Mouse (Mus musculus) erythroblast, embryonic 14.5 days (primary cell): Measurements from ENCODE around the gene Man2c1. TPM values are rescaled to one million over a fixed set of nuclear protein-coding genes. Genes with fewer than 3 reads are reported as not detected.
A peak's percentile ranks its signal among the peaks of the same experiment; 100 is the strongest.

Experiments
- H3K27me3 ChIP-seq: 2 replicates; pipeline ENCODE4 v1.6.1; 2012; ENCODE audit warnings: inconsistent platforms; ENCODE audit not compliant: control insufficient read depth
- H3K36me3 ChIP-seq: 2 replicates; pipeline ENCODE4 v1.6.1; 2012; ENCODE audit warnings: mild to moderate bottlenecking, inconsistent platforms; ENCODE audit not compliant: control insufficient read depth
- H3K4me1 ChIP-seq: 2 replicates; pipeline ENCODE4 v1.6.1; 2012; ENCODE audit warnings: inconsistent platforms; ENCODE audit not compliant: control insufficient read depth
- H3K4me3 ChIP-seq: replicated peaks from 2 replicates; pipeline ENCODE3; 2012; ENCODE audit warnings: moderate library complexity, mild to moderate bottlenecking, inconsistent platforms
- H3K9me3 ChIP-seq: 2 replicates; pipeline ENCODE4 v1.6.1; 2012; ENCODE audit warnings: low read length, inconsistent platforms, mixed read lengths; ENCODE audit not compliant: control insufficient read depth
- GATA1 ChIP-seq: IDR thresholded peaks from 2 replicates; pipeline ENCODE4 v1.6.1; 2012; ENCODE audit warnings: low read length, inconsistent platforms, mixed read lengths
- TAL1 ChIP-seq: IDR thresholded peaks from 3 replicates; pipeline ENCODE4 v1.6.1; 2012; ENCODE audit warnings: low read length, inconsistent platforms, mixed read lengths
- polyA plus RNA-seq: library from polyadenylated mRNA; stranded (reverse); fragments of >175 nt; gene quantifications from 2 replicates; pipeline ENCODE4 v1.2.3, GENCODE M21; 2012

Man2c1 gene
- polyA plus RNA-seq, 1 experiment = 5.2 TPM

GRCm38 (mm10) chr9:57152331-57152730 is 21.8 kb downstream of the Man2c1 start:
- H3K36me3 ChIP-seq = peaks cover 23% of the 10 kb centered on the region
- H3K9me3 ChIP-seq = no peaks in the 10 kb centered on the region

DNA sequence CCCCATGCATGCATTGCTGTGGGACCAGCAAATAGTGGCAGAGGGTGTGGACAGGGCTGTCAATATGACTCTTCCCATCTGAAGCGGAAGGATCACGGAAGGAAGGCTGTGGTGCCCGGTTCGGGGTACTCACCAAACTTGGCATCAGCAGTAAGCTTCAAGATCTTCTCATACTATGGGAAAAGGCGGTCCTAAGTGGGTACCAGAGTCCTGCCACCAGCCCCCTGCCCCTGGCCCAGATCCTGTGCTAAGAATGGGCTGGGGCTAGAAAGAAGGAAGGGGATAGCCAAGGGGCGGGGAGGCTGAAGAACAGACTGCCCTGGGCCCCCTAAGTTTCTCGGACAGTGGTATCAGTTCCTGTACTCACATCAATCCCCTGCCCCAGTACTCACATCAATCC is 25.9 kb downstream of the Man2c1 start:
- TF ChIP-seq TAL1 (no peak), GATA1 (no peak)

More at GRCm38 (mm10) chr9:57152331-57152730, 21.8 kb downstream of the Man2c1 start:
- no peak overlapping the region for H3K4me3 ChIP-seq
- H3K4me1 ChIP-seq = peaks cover 25% of the 10 kb centered on the region
- no peaks in the 10 kb centered on the region for H3K27me3 ChIP-seq
- TF ChIP-seq GATA1 (no peak), TAL1 (no peak)

DNA sequence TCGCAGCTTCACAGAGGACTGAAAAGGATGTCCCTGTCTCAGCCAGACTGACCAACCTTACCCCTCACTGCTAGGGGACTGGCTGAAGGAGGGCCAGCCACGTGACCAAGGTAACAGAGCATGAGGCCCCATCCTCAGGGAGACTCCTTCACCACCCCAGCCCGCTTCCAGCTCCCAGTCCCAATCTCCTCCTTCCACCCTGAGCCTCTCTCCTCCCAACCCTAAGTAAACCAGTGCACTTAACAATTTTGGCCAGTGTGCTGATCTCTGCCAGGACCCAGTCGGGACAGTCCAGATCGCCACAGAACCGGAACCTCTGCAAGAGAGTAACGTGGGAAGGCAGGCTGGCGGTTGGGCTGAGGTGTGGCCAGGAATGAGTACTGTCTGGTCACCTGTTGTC is 26.3 kb downstream of the Man2c1 start:
- no peak for TF ChIP-seq GATA1
- no peak for TF ChIP-seq TAL1
- H3K4me3 ChIP-seq = peak overlapping the region; percentile 92
- H3K27me3 ChIP-seq = no peaks in the 10 kb centered on the region
- H3K9me3 ChIP-seq = no peaks in the 10 kb centered on the region
- H3K4me1 ChIP-seq = peaks cover 21% of the 10 kb centered on the region
- H3K36me3 ChIP-seq = peaks cover 23% of the 10 kb centered on the region

More for the DNA sequence above, 25.9 kb downstream of the Man2c1 start:
- Histone ChIP-seq H3K9me3 (no peaks in the 10 kb centered on the region), H3K4me3 (no peak overlapping the region), H3K27me3 (no peaks in the 10 kb centered on the region), H3K36me3 (peaks cover 23% of the 10 kb centered on the region), H3K4me1 (peaks cover 21% of the 10 kb centered on the region)

DNA sequence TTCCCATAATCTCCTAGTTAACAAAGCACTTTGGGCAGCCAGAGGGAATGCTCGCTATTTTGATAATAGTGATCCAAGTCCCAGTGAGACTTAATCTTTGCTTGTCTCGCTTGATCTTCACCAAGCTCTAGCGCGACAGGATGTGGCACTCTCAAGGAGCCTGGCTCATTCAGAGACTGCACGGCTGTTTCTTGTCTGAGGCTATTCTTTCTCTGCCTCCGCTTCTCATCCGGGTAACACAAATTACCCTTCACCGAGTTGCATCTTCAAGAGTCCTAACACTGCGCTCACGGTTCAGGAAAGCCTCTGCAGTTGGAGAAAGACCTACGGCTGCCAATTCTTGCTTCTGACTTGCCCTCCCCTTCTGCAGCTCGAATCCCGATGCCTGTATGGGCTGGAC is 27.0 kb downstream of the Man2c1 start:
- H3K36me3 ChIP-seq = peaks cover 23% of the 10 kb centered on the region
- TF ChIP-seq GATA1 (no peak), TAL1 (no peak)
- peaks cover 21% of the 10 kb centered on the region for H3K4me1 ChIP-seq
- no peaks in the 10 kb centered on the region for H3K9me3 ChIP-seq
- H3K27me3 ChIP-seq = no peaks in the 10 kb centered on the region
- peak overlapping the region; percentile 92 for H3K4me3 ChIP-seq

DNA sequence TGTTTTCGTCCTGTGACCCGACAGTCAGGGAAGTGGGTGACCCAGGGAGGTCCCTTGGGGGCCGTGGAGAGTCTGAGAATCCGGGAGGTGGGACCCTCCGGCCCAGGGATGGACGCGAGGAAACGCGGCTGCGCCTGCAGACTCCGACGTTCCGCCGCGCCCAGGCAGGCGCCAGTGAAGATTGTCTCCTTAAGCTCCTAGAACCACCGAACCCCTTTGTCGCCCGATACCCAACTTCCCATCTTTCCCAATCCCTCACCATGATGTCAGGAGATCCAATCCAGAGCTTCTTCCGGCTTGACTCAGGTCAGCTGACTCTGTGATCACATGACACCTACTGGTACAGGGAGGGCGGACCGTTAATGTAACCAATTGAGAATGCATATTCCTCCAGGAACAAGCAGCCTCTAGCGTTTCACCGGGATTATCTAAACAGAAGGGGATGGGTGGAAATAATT is 27.6 kb downstream of the Man2c1 start, which contains the start of gene Commd4:
Gene Commd4 (minus strand): TSS at position 319 of the 458 bp plus-strand sequence.
- no peaks in the 10 kb centered on the region for H3K9me3 ChIP-seq
- peak within 1 kb of the TSS; percentile 92 for H3K4me3 ChIP-seq
- H3K27me3 ChIP-seq = no peaks in the 10 kb centered on the region
- H3K4me1 ChIP-seq = peaks cover 21% of the 10 kb centered on the region
- H3K36me3 ChIP-seq = peaks cover 23% of the 10 kb centered on the region
- TF ChIP-seq TAL1 (no peak), GATA1 (no peak)

- no peaks in the 10 kb centered on the region for H3K9me3 ChIP-seq
- peaks cover 23% of the 10 kb centered on the region for H3K36me3 ChIP-seq
- H3K4me1 ChIP-seq = peaks cover 21% of the 10 kb centered on the region
- TF ChIP-seq GATA1 (no peak), TAL1 (no peak)
- no peaks in the 10 kb centered on the region for H3K27me3 ChIP-seq
- peak overlapping the region; percentile 92 for H3K4me3 ChIP-seq
These were observed 28.0 kb downstream of the Man2c1 start for GRCm38 (mm10) chr9:57158506-57158905.

GRCm38 (mm10) chr9:57162496-57162895 is 32.0 kb downstream of the Man2c1 start:
- TF ChIP-seq GATA1 (no peak), TAL1 (no peak)
- H3K4me3 ChIP-seq = no peak overlapping the region
- H3K9me3 ChIP-seq = no peaks in the 10 kb centered on the region
- peaks cover 11% of the 10 kb centered on the region for H3K4me1 ChIP-seq
- no peaks in the 10 kb centered on the region for H3K27me3 ChIP-seq
- no peaks in the 10 kb centered on the region for H3K36me3 ChIP-seq

DNA sequence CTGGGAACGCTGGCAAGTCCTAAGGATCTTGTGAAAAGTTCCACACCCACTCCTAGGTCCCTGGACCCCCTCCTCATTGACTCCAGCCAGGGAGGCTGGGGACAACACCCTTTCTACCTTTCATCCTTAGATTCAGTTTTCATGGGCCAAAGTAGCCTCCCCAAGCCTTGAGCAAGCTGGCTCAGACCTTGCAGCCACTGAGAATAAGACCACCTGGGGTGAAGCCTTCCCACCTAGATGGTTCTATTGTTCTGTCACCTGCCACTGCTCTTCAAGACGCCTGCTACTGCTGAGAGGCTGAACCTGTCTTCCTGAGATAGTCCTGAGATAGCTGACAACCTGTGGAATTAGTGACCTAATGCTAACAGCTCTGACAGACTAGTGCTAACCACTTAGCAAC is 32.6 kb downstream of the Man2c1 start:
- Histone ChIP-seq H3K9me3 (no peaks in the 10 kb centered on the region), H3K27me3 (no peaks in the 10 kb centered on the region), H3K36me3 (no peaks in the 10 kb centered on the region), H3K4me1 (peaks cover 5% of the 10 kb centered on the region), H3K4me3 (no peak overlapping the region)
- TF ChIP-seq TAL1 (no peak), GATA1 (no peak)

DNA sequence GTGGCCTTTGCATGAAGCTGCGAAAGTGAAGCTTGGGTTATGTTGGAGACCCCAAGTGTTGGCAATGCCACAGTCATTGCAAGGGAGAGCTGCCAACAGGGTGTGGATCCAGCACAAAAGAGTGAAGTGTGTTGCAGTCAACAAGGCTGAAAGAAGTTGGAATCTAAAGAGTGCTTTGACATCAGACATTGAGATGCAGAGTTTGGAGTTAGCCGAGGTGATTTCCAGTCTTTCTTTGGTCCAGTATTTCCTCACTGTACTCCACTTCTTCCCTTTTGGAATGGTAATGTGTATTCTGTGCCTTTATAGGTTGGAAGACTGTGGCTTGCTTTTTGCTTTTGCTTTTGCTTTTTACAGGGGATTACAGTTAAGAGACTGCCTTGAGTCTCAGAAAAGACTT is 35.7 kb downstream of the Man2c1 start:
- Histone ChIP-seq H3K36me3 (no peaks in the 10 kb centered on the region), H3K4me3 (no peak overlapping the region), H3K9me3 (no peaks in the 10 kb centered on the region), H3K4me1 (no peaks in the 10 kb centered on the region), H3K27me3 (no peaks in the 10 kb centered on the region)
- TF ChIP-seq GATA1 (no peak), TAL1 (no peak)

DNA sequence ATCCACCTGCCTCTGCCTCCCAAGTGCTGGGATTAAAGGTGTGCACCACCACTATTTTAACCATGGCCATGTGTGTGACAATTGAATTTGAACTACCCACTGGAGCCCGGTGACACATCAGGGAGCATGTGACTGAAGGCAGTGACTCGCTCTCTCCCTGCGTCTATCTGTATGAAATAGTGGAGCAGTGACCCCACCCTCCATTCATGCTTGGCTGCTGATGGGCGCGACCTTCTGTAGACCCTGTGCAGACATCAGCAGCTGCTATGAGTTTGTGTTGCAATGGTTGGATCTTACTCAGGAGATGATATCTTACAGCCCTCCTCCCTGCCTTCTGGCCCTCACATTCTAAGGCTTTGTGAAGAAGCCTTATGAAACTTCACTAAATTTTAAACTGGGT is 37.9 kb downstream of the Man2c1 start:
- H3K4me1 ChIP-seq = no peaks in the 10 kb centered on the region
- H3K27me3 ChIP-seq = no peaks in the 10 kb centered on the region
- H3K4me3 ChIP-seq = no peak overlapping the region
- TF ChIP-seq GATA1 (no peak), TAL1 (no peak)
- H3K36me3 ChIP-seq = no peaks in the 10 kb centered on the region
- H3K9me3 ChIP-seq = no peaks in the 10 kb centered on the region

Other genes starting within 250 kb of the Man2c1 start
- not detected in 2 replicates for gene Snx33, start 202.3 kb upstream of the Man2c1 start, polyA plus RNA-seq
- gene Imp3, start 193.2 kb upstream of the Man2c1 start, polyA plus RNA-seq = 5.7 TPM in 2 replicates
- gene Snupn, start 179.8 kb upstream of the Man2c1 start, polyA plus RNA-seq = 0.11 TPM in 1 of 2 replicates, not detected in the other
- 0.21 and 0.24 TPM in 2 replicates for gene Ptpn9, start 135.8 kb upstream of the Man2c1 start, polyA plus RNA-seq
- 0.63 and 0.75 TPM in 2 replicates for gene Sin3a, start 58.6 kb upstream of the Man2c1 start, polyA plus RNA-seq
- gene Neil1, start 17.6 kb downstream of the Man2c1 start, polyA plus RNA-seq = 0.10 and 0.19 TPM in 2 replicates
- 3.9 and 4.1 TPM in 2 replicates for gene Commd4, start 27.6 kb downstream of the Man2c1 start, polyA plus RNA-seq
- not detected in 2 replicates for gene Trcg1, start 105.9 kb downstream of the Man2c1 start, polyA plus RNA-seq
- 15.8 and 16.8 TPM in 2 replicates for gene 1700017B05Rik, start 131.9 kb downstream of the Man2c1 start, polyA plus RNA-seq